Mouse (Mus musculus) 3134 (cell line): ENCODE measurements around the gene Igfals.
A peak's percentile ranks its signal among the peaks of the same experiment; 100 is the strongest.

ENCODE experiments used
- DNase-seq: peaks from one replicate; pipeline ENCODE4 v3.0.0-alpha.2; 2011; ENCODE audit warnings: low spot score; ENCODE audit not compliant: insufficient read length; ENCODE audit errors: extremely low read depth

Igfals gene

DNA sequence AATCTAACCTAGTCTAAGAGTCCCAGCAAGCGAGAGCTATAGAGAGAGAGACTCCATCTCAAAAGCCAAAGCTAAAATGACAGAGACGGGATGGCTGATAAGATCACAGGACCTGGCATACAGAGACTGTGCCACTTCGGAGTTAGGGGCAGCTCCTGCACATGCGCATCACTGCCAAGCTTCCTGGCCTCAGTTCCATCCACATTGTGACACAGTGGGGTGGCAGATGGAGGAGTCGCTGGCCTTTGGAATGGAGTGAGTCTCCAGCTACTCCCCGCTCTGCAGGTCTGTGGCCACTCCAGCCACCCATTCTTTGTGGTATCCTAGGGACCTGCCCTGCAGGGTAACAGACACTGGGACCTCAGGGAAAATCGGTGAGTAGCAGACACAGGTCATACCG lies at the start of gene Igfals:
TSS of gene Igfals (plus strand) at position 222 of the 400 bp plus-strand sequence.
- DNase-seq, result no peak

GRCm38 (mm10) chr17:24817503-24817902 lies 48.3 kb upstream of the Igfals start:
- no peak for DNase-seq

GRCm38 (mm10) chr17:24818172-24818571 lies 47.6 kb upstream of the Igfals start:
- DNase-seq, result peak; percentile 23

- no peak for DNase-seq
These were observed 46.3 kb upstream of the Igfals start for GRCm38 (mm10) chr17:24819469-24819868.

- DNase-seq, result no peak
These were observed 44.2 kb upstream of the Igfals start for GRCm38 (mm10) chr17:24821351-24822280.

GRCm38 (mm10) chr17:24839842-24840241 lies 26.0 kb upstream of the Igfals start, which contains the start of gene Hagh:
Gene Hagh (plus strand): TSS chr17:24840143.
- no peak for DNase-seq

- no peak for DNase-seq
These were observed 25.5 kb upstream of the Igfals start for GRCm38 (mm10) chr17:24840341-24840740.

- no peak for DNase-seq
These were observed 24.7 kb upstream of the Igfals start for GRCm38 (mm10) chr17:24841133-24841532.

DNA sequence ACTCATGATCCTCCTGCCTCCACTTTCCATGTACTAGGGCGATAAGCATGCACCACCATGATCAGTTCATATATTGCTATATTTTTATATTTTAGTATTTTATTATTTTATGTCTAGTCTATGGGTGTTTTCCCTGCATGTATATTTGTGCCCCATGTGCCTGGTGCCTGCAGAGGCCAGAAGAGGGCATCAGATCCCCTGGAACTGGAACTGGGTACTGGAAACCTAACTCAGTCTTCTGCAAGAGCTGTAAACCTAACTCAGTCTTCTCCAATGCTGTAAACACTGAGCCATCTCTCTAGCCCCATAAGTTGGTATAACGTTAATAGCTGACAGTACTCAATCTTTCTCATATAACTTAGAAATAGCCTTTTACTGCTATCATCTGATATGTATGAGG lies 23.2 kb upstream of the Igfals start:
- DNase-seq, result no peak

DNA sequence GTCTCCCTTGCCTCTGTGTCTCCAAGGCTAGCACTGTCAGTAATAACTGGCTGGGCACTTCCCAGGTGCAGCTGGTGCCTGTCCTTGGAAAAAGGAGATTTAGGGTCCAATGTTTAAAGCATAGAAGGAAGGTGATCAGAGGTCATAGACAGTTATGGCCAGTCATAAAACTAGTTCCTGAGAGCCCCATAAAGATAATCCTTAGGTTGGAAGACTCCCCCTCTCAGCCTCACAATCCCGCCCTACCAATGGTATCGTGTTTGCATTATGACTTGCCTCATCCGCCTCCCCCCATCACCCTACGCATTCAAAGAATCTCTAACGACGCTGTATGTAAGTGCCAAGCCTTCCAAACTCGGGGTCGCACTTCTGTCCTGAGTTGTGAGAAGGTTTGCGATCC lies 21.3 kb upstream of the Igfals start:
- DNase-seq, result no peak

- DNase-seq, result no peak
These were observed 18.4 kb upstream of the Igfals start for GRCm38 (mm10) chr17:24847386-24847785.

GRCm38 (mm10) chr17:24848600-24849031 lies 17.2 kb upstream of the Igfals start:
- DNase-seq, result no peak

- DNase-seq, result no peak
These were observed 16.1 kb upstream of the Igfals start for GRCm38 (mm10) chr17:24849733-24850064.

- DNase-seq, result peak; percentile 98
These were observed 15.6 kb upstream of the Igfals start, which contains the start of gene Fahd1 for GRCm38 (mm10) chr17:24850065-24850772. Gene Fahd1 (minus strand): TSS chr17:24850364.

DNA sequence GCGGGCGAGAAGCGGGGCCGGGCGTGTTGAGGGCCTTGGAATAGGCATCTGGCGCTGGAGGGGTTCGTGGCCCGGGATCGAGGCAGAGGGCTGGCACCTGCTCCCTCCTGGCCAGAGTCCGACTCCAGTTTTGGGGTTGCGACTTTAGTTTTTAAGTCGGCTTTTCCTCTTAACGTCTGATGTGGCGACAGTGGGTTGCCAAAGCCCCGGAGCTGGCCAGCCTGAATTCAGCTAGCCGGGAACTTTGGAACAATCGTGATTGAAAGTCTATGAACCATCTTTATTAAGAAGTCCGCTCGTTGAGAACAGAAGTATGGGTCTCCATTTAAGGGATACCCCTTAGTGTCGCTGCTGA lies 15.0 kb upstream of the Igfals start:
- DNase-seq, result no peak

- DNase-seq, result no peak
These were observed 14.2 kb upstream of the Igfals start for GRCm38 (mm10) chr17:24851381-24852125.

- peak; percentile 78 for DNase-seq
These were observed 9.8 kb upstream of the Igfals start for GRCm38 (mm10) chr17:24855838-24856464.

GRCm38 (mm10) chr17:24856589-24856988 lies 9.2 kb upstream of the Igfals start:
- DNase-seq, result no peak

GRCm38 (mm10) chr17:24857831-24858470 lies 7.8 kb upstream of the Igfals start:
- no peak for DNase-seq

DNA sequence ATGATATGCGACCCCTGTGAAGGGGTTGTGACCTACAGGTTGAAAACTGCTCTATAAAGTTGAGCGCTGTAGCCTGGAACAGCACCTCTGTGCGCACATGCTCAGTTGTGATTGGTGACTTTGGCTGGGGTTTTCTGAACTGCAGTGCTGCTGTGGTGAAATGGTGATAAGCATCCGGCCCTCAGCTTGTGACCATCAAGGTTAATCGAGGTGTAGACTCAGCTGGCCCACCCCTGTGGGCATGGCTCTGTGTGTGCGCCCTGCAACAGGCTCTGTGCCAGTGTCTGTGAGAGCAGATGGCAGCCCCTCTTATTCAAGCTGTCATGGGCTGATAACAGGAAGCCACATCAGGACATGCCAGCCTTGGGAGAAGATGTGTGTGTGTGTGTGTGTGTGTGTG lies 6.8 kb upstream of the Igfals start:
- no peak for DNase-seq
